24 mouse cellular contexts compared by ENCODE assay signal in genomic region chr6:147155085-147155484, GRCm38 (mm10).
A peak's percentile ranks its signal among the peaks of the same experiment; 100 is the strongest.
DNase-seq lines count a peak whose midpoint lies in the region; ATAC-seq lines count a peak whose summit lies in the region.
"Had no signal": no experiment of that assay in that cellular context is flagged by ENCODE, and none has a peak within 500 bp of the region (broad histone marks: within the 10 kb centered on the region; RNA-seq: fewer than 3 reads in every experiment).

No protein-coding gene starts in this region.

- intact Hi-C loops in left cerebral cortex, postnatal 25 days (cut with DNase I): no loop called here

- H3K4me1 ChIP-seq in hindbrain, embryonic 10.5 days (replicated peaks): no peaks in the 10 kb centered on the region
- H3K4me1 ChIP-seq in hindbrain, embryonic 16.5 days (ENCODE audit: control insufficient read depth, insufficient read depth, low read depth, low read length): no peaks in the 10 kb centered on the region
- peaks cover 13% of the 10 kb centered on the region for H3K4me1 ChIP-seq in embryonic facial prominence, embryonic 10.5 days
- H3K4me1 ChIP-seq in embryonic facial prominence, embryonic 14.5 days (ENCODE audit: control insufficient read depth, insufficient read depth, low read length): peaks cover 11% of the 10 kb centered on the region
- H3K4me1 ChIP-seq: hindbrain, embryonic 12.5 days; liver, embryonic 13.5 days had no signal

- no peak overlapping the region for H3K9ac ChIP-seq in hindbrain, embryonic 16.5 days (ENCODE audit: low read depth, low read length)
- H3K9ac ChIP-seq in embryonic facial prominence, embryonic 14.5 days (ENCODE audit: low read depth, low read length): no peak overlapping the region
- H3K9ac ChIP-seq: forebrain, postnatal 0 days; hindbrain, embryonic 12.5 days; limb, embryonic 15.5 days; liver, embryonic 13.5 days had no signal

- DNase-seq in hindbrain, embryonic 10.5 days (ENCODE audit: low spot score): no peak
- DNase-seq in embryonic facial prominence, embryonic 10.5 days (ENCODE audit: low spot score): peak; percentile 21
- DNase-seq in embryonic facial prominence, embryonic 14.5 days (ENCODE audit: low spot score): no peak
- no peak for DNase-seq in left cerebral cortex, adult 9 months (ENCODE audit: low spot score in 2 of 2)
- DNase-seq in left cerebral cortex, postnatal 25 days (ENCODE audit: low spot score in 2 of 2): no peak
- DNase-seq in c-Kit-positive CD71-positive TER-119-positive erythroid progenitor cells, embryonic 14.5 days (ENCODE audit: low spot score): no peak
- DNase-seq: adrenal gland, adult 8-10 months; cerebellum, adult 11 months; cerebellum, adult 9-11 months; forebrain, postnatal 0 days; heart, postnatal 14 days; kidney, adult 11 months; kidney, postnatal 14 days; layer of hippocampus, adult 9-11 months; liver, embryonic 13.5 days; lung, adult 18-20 months; lung, postnatal 10 days; midbrain, embryonic 14.5 days; thymus, postnatal 4 days had no signal

- WGBS in hindbrain, embryonic 10.5 days: 77% methylated on average over 7 of the region's 7 CpGs
- WGBS in hindbrain, embryonic 16.5 days: 73% methylated on average over 7 of the region's 7 CpGs
- 63% methylated on average over 7 of the region's 7 CpGs for WGBS in embryonic facial prominence, embryonic 10.5 days
- WGBS in embryonic facial prominence, embryonic 14.5 days: 41% methylated on average over 7 of the region's 7 CpGs

- H3K36me3 ChIP-seq in hindbrain, embryonic 10.5 days: no peaks in the 10 kb centered on the region
- H3K36me3 ChIP-seq in hindbrain, embryonic 16.5 days (ENCODE audit: control insufficient read depth, insufficient read depth, low read length): no peaks in the 10 kb centered on the region
- H3K36me3 ChIP-seq in embryonic facial prominence, embryonic 10.5 days (replicated peaks): no peaks in the 10 kb centered on the region
- H3K36me3 ChIP-seq in embryonic facial prominence, embryonic 14.5 days (ENCODE audit: control insufficient read depth, insufficient read depth, low read length): no peaks in the 10 kb centered on the region
- H3K36me3 ChIP-seq: hindbrain, embryonic 12.5 days; limb, embryonic 15.5 days; liver, embryonic 13.5 days had no signal

- H3K4me2 ChIP-seq in hindbrain, embryonic 16.5 days (ENCODE audit: low read length): no peak overlapping the region
- no peak overlapping the region for H3K4me2 ChIP-seq in embryonic facial prominence, embryonic 14.5 days (ENCODE audit: low read depth, low read length)
- H3K4me2 ChIP-seq: hindbrain, embryonic 12.5 days; limb, embryonic 15.5 days; liver, embryonic 13.5 days had no signal

- H3K27me3 ChIP-seq in hindbrain, embryonic 10.5 days (ENCODE audit: insufficient read depth, poor library complexity, severe bottlenecking): no peaks in the 10 kb centered on the region
- no peaks in the 10 kb centered on the region for H3K27me3 ChIP-seq in hindbrain, embryonic 16.5 days (replicated peaks; ENCODE audit: control insufficient read depth, insufficient read depth, low read length)
- H3K27me3 ChIP-seq in embryonic facial prominence, embryonic 10.5 days (replicated peaks; ENCODE audit: low read depth, poor library complexity, severe bottlenecking): no peaks in the 10 kb centered on the region
- no peaks in the 10 kb centered on the region for H3K27me3 ChIP-seq in embryonic facial prominence, embryonic 14.5 days (replicated peaks; ENCODE audit: control insufficient read depth, insufficient read depth, low read length)
- H3K27me3 ChIP-seq: hindbrain, embryonic 12.5 days; limb, embryonic 15.5 days; liver, embryonic 13.5 days had no signal

- H3K4me3 ChIP-seq in hindbrain, embryonic 10.5 days: no peak overlapping the region
- H3K4me3 ChIP-seq in hindbrain, embryonic 16.5 days (ENCODE audit: low read length): no peak overlapping the region
- no peak overlapping the region for H3K4me3 ChIP-seq in embryonic facial prominence, embryonic 10.5 days
- H3K4me3 ChIP-seq in embryonic facial prominence, embryonic 14.5 days (ENCODE audit: low read depth, low read length): no peak overlapping the region
- H3K4me3 ChIP-seq: hindbrain, embryonic 12.5 days; limb, embryonic 15.5 days; liver, embryonic 13.5 days had no signal

- no peaks in the 10 kb centered on the region for H3K9me3 ChIP-seq in hindbrain, embryonic 10.5 days
- H3K9me3 ChIP-seq in hindbrain, embryonic 16.5 days (ENCODE audit: control insufficient read depth, low read length): no peaks in the 10 kb centered on the region
- H3K9me3 ChIP-seq in embryonic facial prominence, embryonic 10.5 days: 0 out of 2 replicates have a peak, but pooled peaks cover 2% of the 10 kb centered on the region
- H3K9me3 ChIP-seq in embryonic facial prominence, embryonic 14.5 days (ENCODE audit: control insufficient read depth, low read length): no peaks in the 10 kb centered on the region
- H3K9me3 ChIP-seq: hindbrain, embryonic 12.5 days; limb, embryonic 15.5 days; liver, embryonic 13.5 days had no signal

- no peak for ATAC-seq in hindbrain, embryonic 16.5 days
- ATAC-seq in embryonic facial prominence, embryonic 14.5 days (ENCODE audit: low read depth): no peak
- ATAC-seq: activated CD4-positive, CD25-positive, alpha-beta regulatory T cell, adult 4 months; CD4-positive, CD25-positive, alpha-beta regulatory T cell, adult 4 months; forebrain, postnatal 0 days had no signal

- 0 out of 2 replicates have a peak overlapping the region, but pooled peaks have one; percentile 1 for H3K27ac ChIP-seq in hindbrain, embryonic 10.5 days
- H3K27ac ChIP-seq in hindbrain, embryonic 16.5 days (ENCODE audit: low read depth, low read length): no peak overlapping the region
- H3K27ac ChIP-seq in embryonic facial prominence, embryonic 10.5 days (replicated peaks): peak overlapping the region; percentile 75
- H3K27ac ChIP-seq in embryonic facial prominence, embryonic 14.5 days (replicated peaks; ENCODE audit: low read depth, low read length): peak overlapping the region; percentile 44; the same call in 1 of the 2 replicates
- H3K27ac ChIP-seq: hindbrain, embryonic 12.5 days; limb, embryonic 15.5 days; liver, embryonic 13.5 days had no signal
